Mouse (Mus musculus) embryo, embryonic 11 days (tissue): ENCODE measurements around the gene Dhx37.
"Not testable (repeated sequence)": the region's sequence is repeated elsewhere in the genome, so short reads cannot be mapped to it uniquely, and the experiment has no call there.

Experiments used
- DNase-seq: peaks from one replicate; pipeline ENCODE4 v3.0.0-alpha.2; 2015

Dhx37 gene

GRCm38 (mm10) chr5:125407020-125407830 is 26.7 kb downstream of the Dhx37 start:
- DNase-seq = no peak

GRCm38 (mm10) chr5:125406322-125407016 is 27.5 kb downstream of the Dhx37 start:
- peak; percentile 68 for DNase-seq

- DNase-seq = peak; percentile 88
Observed at GRCm38 (mm10) chr5:125405546-125406248, 28.2 kb downstream of the Dhx37 start.

- peak; percentile 89 for DNase-seq
Observed at GRCm38 (mm10) chr5:125404903-125405545, 28.9 kb downstream of the Dhx37 start.

- DNase-seq = peak; percentile 61
Observed at GRCm38 (mm10) chr5:125404536-125404902, 29.4 kb downstream of the Dhx37 start.

GRCm38 (mm10) chr5:125403481-125404465 is 30.1 kb downstream of the Dhx37 start:
- peak; percentile 78 for DNase-seq

- no peak for DNase-seq
Observed at GRCm38 (mm10) chr5:125402991-125403390, 30.9 kb downstream of the Dhx37 start.

- no peak for DNase-seq
Observed at GRCm38 (mm10) chr5:125402476-125402875, 31.4 kb downstream of the Dhx37 start.

GRCm38 (mm10) chr5:125400903-125401302 is 33.0 kb downstream of the Dhx37 start:
- DNase-seq = no peak

GRCm38 (mm10) chr5:125395008-125395407 is 38.9 kb downstream of the Dhx37 start:
- DNase-seq = no peak

- DNase-seq = peak; percentile 93
Observed at GRCm38 (mm10) chr5:125393622-125394603, 40.0 kb downstream of the Dhx37 start.

GRCm38 (mm10) chr5:125392977-125393621 is 40.8 kb downstream of the Dhx37 start:
- peak; percentile 95 for DNase-seq

GRCm38 (mm10) chr5:125392618-125392976 is 41.3 kb downstream of the Dhx37 start:
- no peak for DNase-seq

GRCm38 (mm10) chr5:125392176-125392575 is 41.7 kb downstream of the Dhx37 start:
- not testable (repeated sequence) for DNase-seq

GRCm38 (mm10) chr5:125391609-125392008 is 42.3 kb downstream of the Dhx37 start:
- no peak for DNase-seq

GRCm38 (mm10) chr5:125390906-125391477 is 42.9 kb downstream of the Dhx37 start:
- DNase-seq = no peak

- DNase-seq = peak; percentile 93
Observed at GRCm38 (mm10) chr5:125389579-125390441, 44.1 kb downstream of the Dhx37 start, which contains the start of gene Ubc. TSS of gene Ubc (minus strand) at chr5:125390202.

GRCm38 (mm10) chr5:125389131-125389578 is 44.8 kb downstream of the Dhx37 start, which contains the start of gene Gm10382:
TSS of gene Gm10382 (plus strand) at chr5:125389322.
- DNase-seq = peak; percentile 86
